Mouse (Mus musculus) liver, embryonic 13.5 days (tissue): Measurements from ENCODE around the gene Pdhx. TPM values are rescaled to one million over a fixed set of nuclear protein-coding genes. Genes with fewer than 3 reads are reported as not detected.

Experiments used
- ATAC-seq: fragments of 200-750 bp; cut with Nextera tagmentation; 2 replicates; pipeline ENCODE4 v1.8.0; 2017; ENCODE audit warnings: low read depth, mild to moderate bottlenecking, moderate number of reproducible peaks, moderate library complexity
- DNase-seq: peaks from one replicate; pipeline ENCODE4 v3.0.0; 2022
- H3K27ac ChIP-seq: fragments of 300-500 bp; sonication (generic); 2 replicates; pipeline ENCODE4 v1.5.1; 2015; ENCODE audit warnings: moderate library complexity, mild to moderate bottlenecking, inconsistent platforms
- H3K27me3 ChIP-seq: fragments of 300-500 bp; sonication (generic); 2 replicates; pipeline ENCODE4 v1.6.1; 2015; ENCODE audit warnings: mild to moderate bottlenecking, inconsistent platforms
- H3K36me3 ChIP-seq: fragments of 300-500 bp; sonication (generic); 2 replicates; pipeline ENCODE4 v1.6.1; 2015; ENCODE audit warnings: mild to moderate bottlenecking, inconsistent platforms
- H3K4me1 ChIP-seq: fragments of 300-500 bp; sonication (generic); replicated peaks from 2 replicates; pipeline ENCODE4 v1.6.1; 2015; ENCODE audit warnings: inconsistent platforms
- H3K4me2 ChIP-seq: fragments of 300-500 bp; sonication (generic); 2 replicates; pipeline ENCODE4 v1.6.1; 2015; ENCODE audit warnings: inconsistent platforms, mild to moderate bottlenecking, moderate library complexity
- H3K4me3 ChIP-seq: fragments of 300-500 bp; sonication (generic); replicated peaks from 2 replicates; pipeline ENCODE4 v1.5.1; 2015; ENCODE audit warnings: mild to moderate bottlenecking, inconsistent platforms
- H3K9ac ChIP-seq: fragments of 300-500 bp; sonication (generic); 2 replicates; pipeline ENCODE4 v1.6.1; 2015; ENCODE audit warnings: mild to moderate bottlenecking, inconsistent platforms
- H3K9me3 ChIP-seq: fragments of 300-500 bp; sonication (generic); replicated peaks from 2 replicates; pipeline ENCODE4 v1.6.1; 2016; ENCODE audit warnings: inconsistent platforms
- WGBS: fragments of 180-500 bp; shearing (Covaris S2); methylation state at CpG from one replicate; pipeline ENCODE4 v1.1.7; 2015; ENCODE audit not compliant: insufficient replicate concordance; 5-methylcytosine and 5-hydroxymethylcytosine counted together
- polyA plus RNA-seq: library from polyadenylated mRNA; unstranded; fragments of >200 nt; fragmentation: Nextera tagmentation; extraction: Ambion mirVana; gene quantifications from 2 replicates; pipeline ENCODE4 v1.2.1, GENCODE M21; 2015

The Pdhx gene
- polyA plus RNA-seq, 1 experiment from 2014 or later: 25.7 TPM

DNA sequence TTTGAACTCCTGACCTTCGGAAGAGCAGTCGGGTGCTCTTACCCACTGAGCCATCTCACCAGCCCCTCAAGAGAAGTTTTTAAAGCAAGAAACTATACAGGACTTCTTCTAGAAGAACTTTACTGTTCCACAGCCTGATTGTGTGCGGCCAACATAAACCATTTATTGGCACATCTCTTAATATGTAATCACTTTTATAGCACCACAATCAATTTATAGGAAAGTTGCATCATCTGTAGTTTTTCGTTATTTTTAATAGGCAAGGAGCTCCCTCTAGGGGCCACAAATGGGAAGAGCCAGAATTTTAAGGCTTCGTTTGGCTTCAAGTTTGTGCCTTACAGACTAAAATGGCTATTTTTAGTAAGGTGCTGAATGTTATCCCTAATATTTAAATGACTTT, 11.1 kb upstream of the Pdhx start:
- Histone ChIP-seq H3K27me3 (no peaks in the 10 kb centered on the region), H3K4me1 (no peaks in the 10 kb centered on the region), H3K9me3 (no peaks in the 10 kb centered on the region), H3K9ac (no peak overlapping the region), H3K36me3 (peaks cover 28% of the 10 kb centered on the region), H3K27ac (no peak overlapping the region), H3K4me3 (no peak overlapping the region), H3K4me2 (no peak overlapping the region)
- no peak for DNase-seq
- 58% methylated on average over 5 of the region's 5 CpGs for WGBS
- ATAC-seq: no peak

DNA sequence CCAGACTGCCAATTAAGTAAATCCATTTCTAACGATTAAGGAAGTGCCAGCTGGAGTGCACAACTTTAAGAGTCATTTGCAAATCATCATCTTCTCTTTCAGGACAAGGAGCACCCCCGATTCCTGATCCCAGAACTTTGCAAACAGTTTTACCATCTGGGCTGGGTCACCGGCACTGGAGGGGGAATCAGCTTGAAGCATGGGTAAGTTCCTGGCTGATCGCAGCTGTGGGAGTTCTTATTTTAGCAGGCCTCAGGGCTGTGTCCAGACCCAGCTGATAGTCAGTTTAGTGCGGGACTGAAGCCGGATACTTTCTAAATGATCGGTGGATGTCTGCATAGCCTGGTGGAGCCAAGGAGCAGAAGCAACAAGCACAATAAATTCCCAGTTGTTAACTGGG, 9.5 kb upstream of the Pdhx start:
- no peak for DNase-seq
- no peak overlapping the region for H3K4me2 ChIP-seq
- H3K9me3 ChIP-seq: no peaks in the 10 kb centered on the region
- H3K4me3 ChIP-seq: no peak overlapping the region
- no peak for ATAC-seq
- H3K36me3 ChIP-seq: peaks cover 12% of the 10 kb centered on the region
- no peak overlapping the region for H3K9ac ChIP-seq
- H3K27me3 ChIP-seq: no peaks in the 10 kb centered on the region
- H3K4me1 ChIP-seq: no peaks in the 10 kb centered on the region
- 78% methylated on average over 7 of the region's 7 CpGs for WGBS
- no peak overlapping the region for H3K27ac ChIP-seq

DNA sequence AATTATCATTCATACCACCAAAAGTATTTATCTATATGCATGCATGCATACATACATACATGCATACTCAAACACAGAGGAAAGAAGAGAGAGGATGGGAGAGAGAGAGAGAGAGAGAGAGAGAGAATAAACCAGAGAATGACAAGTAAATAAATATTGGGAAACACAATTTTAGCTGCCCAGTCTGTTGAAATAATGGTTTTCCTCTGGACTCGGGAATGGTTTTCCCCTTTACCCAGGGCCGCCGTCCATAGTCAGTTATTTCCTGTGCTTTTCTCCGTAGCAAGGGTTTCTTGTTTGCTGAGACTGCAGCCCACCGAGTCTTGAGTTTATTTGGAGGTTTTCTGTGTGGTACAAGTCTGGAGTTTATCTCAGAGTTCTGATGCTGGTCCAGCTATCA, 8.4 kb upstream of the Pdhx start:
- DNase-seq (no peak), ATAC-seq (no peak)
- H3K9me3 ChIP-seq: no peaks in the 10 kb centered on the region
- H3K4me2 ChIP-seq: no peak overlapping the region
- WGBS: 57% methylated on average over 5 of the region's 5 CpGs
- H3K27me3 ChIP-seq: no peaks in the 10 kb centered on the region
- H3K27ac ChIP-seq: no peak overlapping the region
- H3K9ac ChIP-seq: no peak overlapping the region
- no peak overlapping the region for H3K4me3 ChIP-seq
- H3K36me3 ChIP-seq: 0 out of 2 replicates have a peak, but pooled peaks cover 5% of the 10 kb centered on the region
- H3K4me1 ChIP-seq: no peaks in the 10 kb centered on the region

DNA sequence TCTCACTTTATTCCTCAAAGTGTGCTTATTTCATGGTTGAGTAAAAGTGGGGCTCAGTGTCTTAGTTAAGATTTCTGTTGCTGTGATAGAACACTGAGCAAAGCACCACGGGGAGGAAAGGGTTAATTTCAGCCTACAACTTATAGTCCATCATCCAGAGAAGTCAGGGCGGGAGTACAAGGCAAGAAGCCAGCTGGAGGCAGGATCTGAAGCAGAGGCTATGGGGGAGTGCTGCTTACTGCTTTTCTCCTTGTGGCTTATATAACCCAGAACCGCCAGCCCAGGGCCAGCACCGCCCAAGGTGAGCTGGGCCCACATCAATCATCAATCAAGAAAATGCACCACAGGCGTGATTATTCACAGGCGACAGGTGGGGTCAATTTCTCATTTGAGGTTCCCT, 7.8 kb upstream of the Pdhx start:
- Histone ChIP-seq H3K36me3 (0 out of 2 replicates have a peak, but pooled peaks cover 5% of the 10 kb centered on the region), H3K4me3 (no peak overlapping the region), H3K27ac (no peak overlapping the region), H3K9ac (no peak overlapping the region), H3K4me2 (no peak overlapping the region), H3K4me1 (no peaks in the 10 kb centered on the region), H3K27me3 (no peaks in the 10 kb centered on the region), H3K9me3 (no peaks in the 10 kb centered on the region)
- DNase-seq: no peak
- no peak for ATAC-seq
- WGBS: 59% methylated on average over 6 of the region's 6 CpGs

DNA sequence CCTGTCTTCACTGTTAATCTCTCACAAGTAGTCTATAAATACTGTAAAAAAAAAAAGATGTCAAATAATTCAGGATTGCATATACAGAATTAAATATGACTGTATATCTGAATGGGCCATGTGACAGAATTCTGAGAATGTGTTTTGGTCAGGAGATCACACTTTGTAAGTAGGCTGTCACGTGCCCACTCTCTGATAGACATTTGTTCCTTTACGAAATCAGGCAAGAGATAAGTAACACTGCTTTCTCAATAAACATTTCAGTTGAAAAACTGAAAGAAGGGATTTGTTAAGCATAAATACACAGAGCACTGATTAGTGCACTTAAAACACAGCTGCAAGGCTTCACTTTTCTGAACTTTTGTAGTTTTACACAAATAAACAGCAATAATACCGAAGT, 2.7 kb downstream of the Pdhx start:
- Histone ChIP-seq H3K4me3 (no peak overlapping the region), H3K9me3 (no peaks in the 10 kb centered on the region), H3K27ac (no peak overlapping the region), H3K4me2 (no peak overlapping the region), H3K4me1 (peaks cover 47% of the 10 kb centered on the region), H3K9ac (no peak overlapping the region), H3K36me3 (no peaks in the 10 kb centered on the region), H3K27me3 (no peaks in the 10 kb centered on the region)
- WGBS: 50% methylated on average over 3 of the region's 3 CpGs
- ATAC-seq (no peak), DNase-seq (no peak)

DNA sequence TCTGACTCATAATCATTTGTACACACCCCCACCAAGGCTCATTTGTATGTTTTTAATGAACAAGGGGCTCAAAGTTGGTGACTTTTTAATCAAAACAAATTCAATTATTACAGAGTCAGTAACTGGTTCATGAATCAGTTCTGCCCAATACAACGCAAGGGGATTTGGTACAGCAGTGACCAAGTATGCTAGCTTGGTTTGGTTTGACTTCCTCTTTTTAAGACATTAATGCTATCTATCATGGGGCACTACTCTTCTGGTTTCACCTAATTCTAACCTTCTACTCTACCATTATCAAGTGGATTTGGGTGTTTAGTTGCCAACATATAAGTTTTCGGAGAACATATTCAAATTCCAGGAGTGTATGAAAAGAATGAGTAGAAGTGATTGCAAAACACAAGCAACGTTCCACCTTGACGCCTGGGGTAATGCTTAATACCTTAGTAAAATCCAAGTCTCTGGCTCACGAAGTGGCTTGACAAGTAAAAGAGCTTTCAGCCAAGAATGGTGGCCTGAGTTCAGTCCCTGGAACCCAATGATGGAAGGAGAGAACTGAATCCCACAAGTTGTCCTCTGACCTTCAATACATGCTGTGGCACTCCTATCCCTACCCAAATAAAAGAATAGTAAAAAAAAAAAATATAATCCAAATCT, 3.4 kb downstream of the Pdhx start:
- no peaks in the 10 kb centered on the region for H3K36me3 ChIP-seq
- H3K4me3 ChIP-seq: no peak overlapping the region
- no peaks in the 10 kb centered on the region for H3K27me3 ChIP-seq
- DNase-seq: no peak
- no peak overlapping the region for H3K4me2 ChIP-seq
- H3K9me3 ChIP-seq: no peaks in the 10 kb centered on the region
- peaks cover 43% of the 10 kb centered on the region for H3K4me1 ChIP-seq
- H3K9ac ChIP-seq: no peak overlapping the region
- no peak for ATAC-seq
- H3K27ac ChIP-seq: no peak overlapping the region
- WGBS: 76% methylated on average over 5 of the region's 5 CpGs

DNA sequence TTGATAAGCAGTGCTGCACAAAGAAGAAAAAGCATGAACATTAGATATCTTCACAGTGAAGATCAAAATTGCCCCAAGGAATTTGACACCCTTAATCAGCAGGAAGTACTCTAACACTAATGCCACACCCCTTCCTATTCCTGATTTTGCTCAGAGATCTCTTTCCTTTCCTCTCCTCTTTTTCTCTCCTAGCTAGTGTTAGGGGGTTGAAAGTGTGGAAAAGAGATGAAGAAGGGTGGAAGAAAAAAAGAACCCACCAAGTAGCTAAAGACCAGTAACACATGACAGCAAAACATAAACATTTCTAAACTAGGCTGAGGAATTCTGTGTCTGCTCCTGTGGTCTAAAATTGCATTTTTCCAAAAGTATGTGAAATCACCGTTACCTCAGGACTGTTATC, 4.7 kb downstream of the Pdhx start:
- H3K27ac ChIP-seq: no peak overlapping the region
- no peaks in the 10 kb centered on the region for H3K36me3 ChIP-seq
- H3K4me3 ChIP-seq: no peak overlapping the region
- ATAC-seq (no peak), DNase-seq (no peak)
- peaks cover 34% of the 10 kb centered on the region for H3K4me1 ChIP-seq
- 65% methylated on average over 1 of the region's 1 CpGs for WGBS
- H3K9ac ChIP-seq: no peak overlapping the region
- H3K9me3 ChIP-seq: no peaks in the 10 kb centered on the region
- no peak overlapping the region for H3K4me2 ChIP-seq
- no peaks in the 10 kb centered on the region for H3K27me3 ChIP-seq

DNA sequence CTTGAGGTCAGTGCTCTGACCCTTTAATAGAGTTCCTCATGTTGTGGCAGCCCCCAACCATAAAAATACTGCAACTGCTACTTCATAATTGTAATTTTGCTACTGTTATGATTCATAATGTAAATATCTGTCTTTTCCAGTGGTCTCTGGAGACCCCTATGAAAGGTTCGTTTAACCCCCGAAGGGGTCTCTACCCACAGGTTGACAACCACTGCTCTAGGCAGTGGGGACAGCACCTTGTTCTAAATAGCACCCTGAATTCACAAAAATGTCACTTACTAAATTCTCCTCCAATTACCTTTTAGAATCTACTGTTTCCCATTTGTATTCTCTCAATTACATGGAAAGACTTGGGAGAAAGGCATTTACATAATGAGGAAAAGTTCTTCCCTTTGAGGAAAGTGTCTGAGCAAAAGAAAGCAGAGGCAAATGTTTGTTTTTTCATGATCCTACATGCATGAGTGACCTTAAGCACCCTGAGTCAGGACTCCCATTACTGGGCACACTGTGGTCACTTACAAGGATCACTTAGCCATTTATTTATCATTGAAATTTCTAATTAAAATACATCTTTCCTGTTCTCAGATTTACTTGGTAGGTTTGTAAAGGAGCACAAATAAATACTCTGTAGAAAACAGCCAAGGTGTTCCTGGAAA, 5.6 kb downstream of the Pdhx start:
- H3K4me3 ChIP-seq: no peak overlapping the region
- 71% methylated on average over 2 of the region's 2 CpGs for WGBS
- no peak overlapping the region for H3K4me2 ChIP-seq
- no peak overlapping the region for H3K9ac ChIP-seq
- no peaks in the 10 kb centered on the region for H3K36me3 ChIP-seq
- H3K9me3 ChIP-seq: no peaks in the 10 kb centered on the region
- H3K4me1 ChIP-seq: peaks cover 34% of the 10 kb centered on the region
- no peaks in the 10 kb centered on the region for H3K27me3 ChIP-seq
- DNase-seq (no peak), ATAC-seq (no peak)
- H3K27ac ChIP-seq: no peak overlapping the region

DNA sequence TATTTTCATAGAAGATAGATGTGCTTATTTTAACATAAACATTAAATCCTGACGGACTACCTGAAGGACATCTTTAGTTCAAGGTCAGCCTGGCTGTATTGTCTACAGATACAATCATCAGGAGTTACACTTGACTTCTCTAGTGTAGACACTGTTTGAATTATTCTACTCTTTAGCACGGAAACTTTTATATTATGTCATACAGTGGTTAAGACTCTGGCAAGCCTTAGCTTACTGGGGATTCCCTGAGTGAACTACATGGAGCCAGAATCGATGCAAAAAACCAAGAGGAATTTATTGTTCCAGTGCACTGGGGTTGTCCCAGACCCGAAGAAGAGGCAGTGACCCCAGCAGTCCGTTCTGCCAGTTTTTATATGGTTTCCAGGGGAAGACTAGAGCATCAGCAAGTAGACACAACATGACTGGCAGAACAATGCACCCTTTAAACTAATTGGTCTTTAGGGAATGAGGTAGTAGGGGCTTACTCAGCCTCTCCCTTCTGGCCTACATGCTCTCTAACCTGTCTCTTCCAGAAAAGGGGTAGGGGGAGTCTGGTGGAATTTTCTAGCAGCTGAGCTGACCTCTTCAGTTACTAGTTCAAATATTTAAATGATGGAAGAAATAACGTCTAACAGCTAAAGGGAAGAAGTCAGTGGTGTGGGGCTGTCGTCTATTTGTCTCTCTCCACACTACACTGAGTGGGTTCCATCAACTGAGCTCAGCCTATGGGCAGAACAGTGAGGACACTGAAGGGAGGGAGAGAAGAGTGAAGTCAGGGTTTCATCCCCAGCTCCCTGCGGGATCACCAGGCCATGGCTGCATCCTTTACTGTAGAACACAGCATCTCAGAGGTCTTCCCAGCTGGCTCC, 6.4 kb downstream of the Pdhx start:
- 75% methylated on average over 8 of the region's 8 CpGs for WGBS
- no peak overlapping the region for H3K4me2 ChIP-seq
- H3K27me3 ChIP-seq: no peaks in the 10 kb centered on the region
- no peak for ATAC-seq
- no peak overlapping the region for H3K4me3 ChIP-seq
- peaks cover 27% of the 10 kb centered on the region for H3K4me1 ChIP-seq
- H3K9me3 ChIP-seq: no peaks in the 10 kb centered on the region
- H3K27ac ChIP-seq: no peak overlapping the region
- no peaks in the 10 kb centered on the region for H3K36me3 ChIP-seq
- no peak for DNase-seq
- H3K9ac ChIP-seq: no peak overlapping the region

DNA sequence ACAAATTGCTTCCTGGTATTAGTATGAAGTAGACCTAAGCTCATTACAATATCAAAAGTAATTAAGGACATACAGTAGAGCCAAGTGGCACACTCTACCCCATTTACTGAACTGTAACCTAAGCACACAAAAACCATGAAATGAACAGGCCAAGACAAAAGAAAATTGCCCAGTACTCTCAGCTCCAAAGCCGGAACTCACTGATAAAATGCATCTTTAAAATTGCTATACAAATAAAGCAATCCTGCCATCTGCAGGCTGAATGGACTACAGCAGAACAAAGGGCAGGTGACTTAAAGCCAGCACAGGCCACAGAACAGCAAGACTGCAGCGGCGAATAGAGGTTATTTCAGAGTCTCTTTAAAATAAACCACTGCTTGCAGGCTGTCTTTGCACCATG, 10.4 kb downstream of the Pdhx start:
- H3K27ac ChIP-seq: no peak overlapping the region
- ATAC-seq: no peak
- 0 out of 2 replicates have a peak, but pooled peaks cover 5% of the 10 kb centered on the region for H3K36me3 ChIP-seq
- H3K27me3 ChIP-seq: no peaks in the 10 kb centered on the region
- H3K4me3 ChIP-seq: no peak overlapping the region
- DNase-seq: peak; percentile 13
- WGBS: 51% methylated on average over 3 of the region's 3 CpGs
- H3K9me3 ChIP-seq: no peaks in the 10 kb centered on the region
- 0 out of 2 replicates have a peak, but pooled peaks cover 3% of the 10 kb centered on the region for H3K4me1 ChIP-seq
- H3K9ac ChIP-seq: no peak overlapping the region
- no peak overlapping the region for H3K4me2 ChIP-seq

DNA sequence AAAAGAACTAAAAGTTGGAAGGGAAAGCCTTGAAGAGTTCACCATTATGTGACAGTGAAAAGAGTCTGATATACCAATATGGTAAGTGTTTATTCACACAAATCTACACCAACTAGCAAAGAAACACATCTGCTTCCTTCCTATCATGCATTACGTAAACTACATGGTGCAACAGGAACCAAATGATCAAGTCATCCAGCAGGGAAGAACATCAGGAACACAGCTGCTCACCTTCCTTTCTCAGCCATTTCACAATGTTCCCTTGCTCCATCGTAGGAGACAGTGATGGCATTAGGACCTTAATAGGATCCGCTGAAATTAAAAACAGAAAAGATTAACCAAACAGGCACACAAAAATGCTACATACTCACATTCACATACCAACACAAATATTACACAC, 15.0 kb downstream of the Pdhx start:
- WGBS: 83% methylated on average over 3 of the region's 3 CpGs

More for the DNA sequence above, 15.0 kb downstream of the Pdhx start:
- Histone ChIP-seq H3K9ac (no peak overlapping the region), H3K4me3 (no peak overlapping the region), H3K4me1 (0 out of 2 replicates have a peak, but pooled peaks cover 3% of the 10 kb centered on the region), H3K9me3 (no peaks in the 10 kb centered on the region), H3K4me2 (no peak overlapping the region), H3K27me3 (no peaks in the 10 kb centered on the region), H3K27ac (no peak overlapping the region), H3K36me3 (peaks cover 7% of the 10 kb centered on the region; the same call in 1 of the 2 replicates)
- no peak for DNase-seq
- ATAC-seq: no peak
